Mouse (Mus musculus): ENCODE data around the gene Scgb2b18. TPM values are rescaled to one million over a fixed set of nuclear protein-coding genes. Genes with fewer than 3 reads are reported as not detected.
"Not testable (repeated sequence)": the region's sequence is repeated elsewhere in the genome, so short reads cannot be mapped to it uniquely, and the experiment has no call there.

Gene Scgb2b18
- total RNA-seq (2021), result not detected

- not testable (repeated sequence) for DNase-seq (ENCODE audit: extremely low spot score in 1 of 2, low spot score in 1 of 2)
Measured at GRCm38 (mm10) chr7:33173764-33174163, at the start of gene Scgb2b18. Scgb2b18 (minus strand) TSS chr7:33173864.

- DNase-seq (ENCODE audit: extremely low spot score in 1 of 2, low spot score in 1 of 2), result not testable (repeated sequence)
Measured at GRCm38 (mm10) chr7:33185268-33185667, 11.6 kb upstream of the Scgb2b18 start, which contains the start of gene Scgb1b18. Scgb1b18 (plus strand) TSS chr7:33185568.

Other genes with a start within 250 kb of the Scgb2b18 start
- not detected for gene Scgb2b17, start 117.3 kb downstream of the Scgb2b18 start, total RNA-seq (2021)
- gene Scgb1b17, start 110.4 kb downstream of the Scgb2b18 start, total RNA-seq (2021), result not detected
- not detected for gene Scgb1b18, start 11.7 kb upstream of the Scgb2b18 start, total RNA-seq (2021)
- not detected for gene Scgb2b19, start 106.5 kb upstream of the Scgb2b18 start, total RNA-seq (2021)
- gene Scgb1b19, start 113.4 kb upstream of the Scgb2b18 start, total RNA-seq (2021), result not detected
- not detected for gene Scgb2b20, start 192.5 kb upstream of the Scgb2b18 start, total RNA-seq (2021)
- gene Scgb1b20, start 199.4 kb upstream of the Scgb2b18 start, total RNA-seq (2021), result not detected

Measured in layer of hippocampus, postnatal 25 days (tissue).